Mouse (Mus musculus) stomach, embryonic 16.5 days (tissue): ENCODE results near the gene Cidec. TPM values are rescaled to one million over a fixed set of nuclear protein-coding genes. Genes with fewer than 3 reads are reported as not detected.

ENCODE experiments used
- ATAC-seq: fragments of 200-750 bp; cut with Nextera tagmentation; 2 replicates; pipeline ENCODE4 v1.8.0; 2017; ENCODE audit warnings: moderate number of reproducible peaks, moderate TSS enrichment; ENCODE audit not compliant: insufficient read depth, low FRiP score
- H3K27ac ChIP-seq: fragments of 300-500 bp; sonication (generic); 2 replicates; pipeline ENCODE4 v1.5.1; 2014; ENCODE audit warnings: low read length
- H3K27me3 ChIP-seq: fragments of 300-500 bp; sonication (generic); 2 replicates; pipeline ENCODE4 v1.6.1; 2014; ENCODE audit warnings: low read length, control low read depth, mixed read lengths; ENCODE audit not compliant: control insufficient read depth, insufficient read depth
- H3K36me3 ChIP-seq: fragments of 300-500 bp; sonication (generic); 2 replicates; pipeline ENCODE4 v1.6.1; 2014; ENCODE audit warnings: low read length; ENCODE audit not compliant: control insufficient read depth, insufficient read depth
- H3K4me1 ChIP-seq: fragments of 300-500 bp; sonication (generic); 2 replicates; pipeline ENCODE4 v1.6.1; 2014; ENCODE audit warnings: low read length, control low read depth, mixed read lengths; ENCODE audit not compliant: control insufficient read depth, insufficient read depth
- H3K4me2 ChIP-seq: fragments of 300-500 bp; sonication (generic); 2 replicates; pipeline ENCODE4 v1.6.1; 2014; ENCODE audit warnings: low read depth, low read length, mixed read lengths
- H3K4me3 ChIP-seq: fragments of 300-500 bp; sonication (generic); replicated peaks from 2 replicates; pipeline ENCODE4 v1.5.1; 2014; ENCODE audit warnings: mild to moderate bottlenecking, low read length
- H3K9ac ChIP-seq: fragments of 300-500 bp; sonication (generic); 2 replicates; pipeline ENCODE4 v1.6.1; 2014; ENCODE audit warnings: low read length
- H3K9me3 ChIP-seq: fragments of 300-500 bp; sonication (generic); replicated peaks from 2 replicates; pipeline ENCODE4 v1.6.1; 2016; ENCODE audit warnings: low read length, control low read depth; ENCODE audit not compliant: control insufficient read depth
- WGBS: fragments of 180-500 bp; shearing (Covaris S2); extraction: QIAGEN DNeasy Blood & Tissue Kit; methylation state at CpG from one replicate; pipeline ENCODE4 v1.1.7; 2014; 5-methylcytosine and 5-hydroxymethylcytosine counted together
- polyA plus RNA-seq: library from polyadenylated mRNA; unstranded; fragments of >200 nt; fragmentation: Nextera tagmentation; extraction: Ambion mirVana; gene quantifications from 2 replicates; pipeline ENCODE4 v1.2.1, GENCODE M21; 2015

Gene Cidec
- 3.6 and 4.2 TPM in 2 replicates for polyA plus RNA-seq

DNA sequence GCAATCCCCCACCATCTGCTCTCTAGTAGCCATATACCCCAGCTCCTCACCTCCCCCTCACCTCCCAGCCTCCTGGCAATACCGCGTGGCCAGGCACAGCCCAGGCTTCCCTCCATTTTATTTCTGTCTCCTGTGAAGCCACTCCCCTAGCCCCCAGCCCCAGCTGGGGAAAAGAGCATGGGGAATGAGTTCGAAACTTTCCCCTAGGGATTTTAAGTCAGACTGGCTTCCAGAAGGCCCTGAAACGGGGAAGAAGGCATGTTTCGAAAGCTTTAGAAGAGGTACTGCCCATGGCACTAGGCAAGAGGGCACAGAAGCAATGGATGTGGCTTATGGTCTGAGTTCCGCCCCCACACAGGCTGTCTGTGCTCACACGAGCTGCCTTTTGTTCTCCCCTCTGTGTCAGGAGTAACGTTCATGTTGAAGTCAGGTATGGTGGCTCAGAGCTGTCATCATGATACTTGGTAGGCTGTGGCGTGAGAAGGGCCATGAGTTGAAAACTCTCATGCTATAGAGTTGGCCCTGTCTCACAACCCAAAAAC, at the start of gene Cidec:
Gene Cidec (minus strand): TSS at position 97 of the 542 bp plus-strand sequence.
- 81% methylated on average over 9 of the region's 9 CpGs for WGBS
- Histone ChIP-seq H3K9ac (no peak within 1 kb of the TSS), H3K27ac (no peak within 1 kb of the TSS), H3K4me3 (no peak within 1 kb of the TSS), H3K36me3 (no peaks in the 10 kb centered on the region), H3K4me1 (no peaks in the 10 kb centered on the region; the same call in 1 of the 2 replicates), H3K9me3 (no peaks in the 10 kb centered on the region), H3K4me2 (no peak within 1 kb of the TSS), H3K27me3 (no peaks in the 10 kb centered on the region)
- ATAC-seq, result no peak

DNA sequence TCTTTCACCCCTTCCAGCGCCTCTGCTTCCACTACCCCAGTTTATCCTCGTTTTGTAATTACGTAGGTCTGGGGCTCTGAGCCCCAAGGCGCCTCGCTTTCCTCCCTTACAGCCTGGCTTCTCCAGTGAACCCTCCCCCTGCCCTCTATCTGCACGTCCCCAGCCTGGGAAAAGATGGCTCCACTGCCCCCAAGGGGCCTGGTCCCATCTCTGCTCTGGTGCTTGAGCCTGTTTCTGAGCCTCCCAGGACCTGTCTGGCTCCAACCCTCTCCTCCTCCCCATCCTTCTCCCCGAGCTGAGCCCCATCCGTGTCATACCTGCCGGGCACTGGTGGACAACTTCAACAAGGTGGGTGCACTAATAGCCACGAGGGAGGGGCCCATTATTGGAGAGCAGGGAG, 48.2 kb upstream of the Cidec start:
- 0 out of 2 replicates have a peak, but pooled peaks have one; percentile 16 for ATAC-seq
- Histone ChIP-seq H3K4me3 (peak overlapping the region; percentile 52), H3K27ac (peak overlapping the region; percentile 72), H3K9ac (peak overlapping the region; percentile 69), H3K36me3 (no peaks in the 10 kb centered on the region), H3K4me2 (peak overlapping the region; percentile 89), H3K9me3 (no peaks in the 10 kb centered on the region), H3K4me1 (peaks cover 21% of the 10 kb centered on the region), H3K27me3 (0 out of 2 replicates have a peak, but pooled peaks cover 7% of the 10 kb centered on the region)
- 8% methylated on average over 10 of the region's 10 CpGs for WGBS

DNA sequence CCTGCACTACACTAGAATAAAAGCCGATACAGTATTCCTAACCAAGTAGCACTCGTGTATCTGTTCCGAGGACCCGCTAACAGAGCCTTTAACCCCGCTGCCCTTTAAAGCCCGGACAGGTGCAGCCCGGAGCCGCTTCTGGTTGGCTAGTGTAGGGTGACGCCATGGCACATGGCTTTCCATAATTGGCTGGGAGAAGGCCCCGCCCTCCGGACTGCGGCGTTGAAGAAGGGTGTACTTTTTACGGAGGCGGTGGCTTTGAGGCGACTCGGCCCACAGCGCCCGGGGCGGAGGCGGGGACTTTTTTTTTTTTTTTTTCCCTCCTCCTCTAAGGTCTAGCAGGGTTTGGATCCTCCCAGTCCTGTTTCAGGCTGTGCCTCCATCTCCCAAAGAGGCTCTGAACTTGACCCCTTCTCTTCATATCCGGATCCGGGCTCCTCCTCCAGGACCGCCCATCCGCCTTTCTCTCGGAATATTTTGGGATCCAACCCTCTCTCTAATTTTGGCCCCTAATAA, 47.6 kb upstream of the Cidec start, which contains the start of gene Creld1:
Gene Creld1 (plus strand): TSS at position 198 of the 516 bp plus-strand sequence.
- Histone ChIP-seq H3K27ac (peak within 1 kb of the TSS; percentile 75), H3K9ac (peak within 1 kb of the TSS; percentile 69), H3K27me3 (0 out of 2 replicates have a peak, but pooled peaks cover 7% of the 10 kb centered on the region), H3K4me1 (peaks cover 21% of the 10 kb centered on the region), H3K36me3 (no peaks in the 10 kb centered on the region), H3K4me3 (peak within 1 kb of the TSS; percentile 52), H3K4me2 (peak within 1 kb of the TSS; percentile 89), H3K9me3 (no peaks in the 10 kb centered on the region)
- ATAC-seq, result peak; percentile 94
- WGBS, result under 1% methylated on average over 26 of the region's 26 CpGs

DNA sequence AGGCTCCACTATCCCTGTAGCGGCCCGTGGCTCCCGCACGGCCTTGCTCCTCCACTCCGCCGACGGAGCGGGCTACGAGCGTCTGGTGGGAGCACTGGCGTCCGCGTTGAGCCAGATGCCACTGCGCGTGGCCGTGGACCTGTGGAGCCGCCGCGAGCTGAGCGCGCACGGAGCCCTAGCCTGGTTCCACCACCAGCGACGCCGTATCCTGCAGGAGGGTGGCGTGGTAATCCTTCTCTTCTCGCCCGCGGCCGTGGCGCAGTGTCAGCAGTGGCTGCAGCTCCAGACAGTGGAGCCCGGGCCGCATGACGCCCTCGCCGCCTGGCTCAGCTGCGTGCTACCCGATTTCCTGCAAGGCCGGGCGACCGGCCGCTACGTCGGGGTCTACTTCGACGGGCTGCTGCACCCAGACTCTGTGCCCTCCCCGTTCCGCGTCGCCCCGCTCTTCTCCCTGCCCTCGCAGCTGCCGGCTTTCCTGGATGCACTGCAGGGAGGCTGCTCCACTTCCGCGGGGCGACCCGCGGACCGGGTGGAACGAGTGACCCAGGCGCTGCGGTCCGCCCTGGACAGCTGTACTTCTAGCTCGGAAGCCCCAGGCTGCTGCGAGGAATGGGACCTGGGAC, 47.0 kb upstream of the Cidec start:
- Histone ChIP-seq H3K9ac (peak overlapping the region; percentile 68), H3K36me3 (no peaks in the 10 kb centered on the region), H3K4me3 (peak overlapping the region; percentile 52), H3K27ac (peak overlapping the region; percentile 75), H3K27me3 (0 out of 2 replicates have a peak, but pooled peaks cover 7% of the 10 kb centered on the region), H3K4me2 (peak overlapping the region; percentile 89), H3K9me3 (no peaks in the 10 kb centered on the region), H3K4me1 (peaks cover 17% of the 10 kb centered on the region)
- WGBS, result 2% methylated on average over 63 of the region's 65 CpGs
- peak; percentile 43 for ATAC-seq

DNA sequence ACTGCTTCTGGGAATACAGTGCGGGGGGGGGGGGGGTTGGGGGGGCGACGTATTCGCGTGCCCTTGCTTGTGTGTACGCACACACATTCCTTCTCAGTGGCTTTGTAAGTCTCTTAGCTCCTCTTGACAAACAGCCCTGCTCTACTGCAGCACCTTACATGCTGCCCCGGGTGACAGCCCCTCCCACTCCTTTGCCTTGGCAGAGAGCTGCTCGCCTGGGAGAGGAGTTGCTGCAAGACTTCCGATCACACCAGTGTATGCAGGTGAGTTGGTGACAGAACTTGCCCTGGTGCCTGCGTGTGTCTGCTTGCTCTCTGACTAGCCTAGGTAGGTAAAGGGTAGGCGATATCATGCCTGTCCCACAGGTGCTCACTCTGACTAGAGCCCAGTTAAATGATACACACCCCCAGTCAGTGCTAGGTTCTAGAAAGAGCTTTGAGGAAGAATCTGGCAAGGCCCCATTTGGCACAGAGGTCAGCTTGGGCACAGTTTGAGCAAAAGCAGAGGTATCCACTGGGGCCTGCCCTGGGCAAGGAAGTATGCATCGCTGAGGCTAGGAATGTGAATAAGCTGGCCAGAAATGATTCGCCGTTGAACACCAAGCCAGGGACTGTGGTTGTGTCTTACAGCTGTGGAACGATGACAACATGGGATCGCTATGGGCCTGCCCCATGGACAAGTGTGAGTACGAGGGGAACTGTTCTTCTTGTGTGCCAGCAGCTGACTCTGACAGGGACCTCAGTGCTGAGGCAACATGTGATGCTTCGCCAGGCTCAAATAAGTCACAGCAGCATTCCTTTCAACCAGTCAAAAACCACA, 45.2 kb upstream of the Cidec start:
- no peak overlapping the region for H3K4me3 ChIP-seq
- no peak overlapping the region for H3K4me2 ChIP-seq
- 0 out of 2 replicates have a peak overlapping the region, but pooled peaks have one; percentile 38 for H3K27ac ChIP-seq
- 0 out of 2 replicates have a peak, but pooled peaks cover 7% of the 10 kb centered on the region for H3K27me3 ChIP-seq
- WGBS, result 55% methylated on average over 18 of the region's 18 CpGs
- ATAC-seq, result peak; percentile 16; the same call in 1 of the 2 replicates
- H3K4me1 ChIP-seq, result peaks cover 11% of the 10 kb centered on the region
- H3K9me3 ChIP-seq, result no peaks in the 10 kb centered on the region
- H3K9ac ChIP-seq, result no peak overlapping the region
- no peaks in the 10 kb centered on the region for H3K36me3 ChIP-seq

DNA sequence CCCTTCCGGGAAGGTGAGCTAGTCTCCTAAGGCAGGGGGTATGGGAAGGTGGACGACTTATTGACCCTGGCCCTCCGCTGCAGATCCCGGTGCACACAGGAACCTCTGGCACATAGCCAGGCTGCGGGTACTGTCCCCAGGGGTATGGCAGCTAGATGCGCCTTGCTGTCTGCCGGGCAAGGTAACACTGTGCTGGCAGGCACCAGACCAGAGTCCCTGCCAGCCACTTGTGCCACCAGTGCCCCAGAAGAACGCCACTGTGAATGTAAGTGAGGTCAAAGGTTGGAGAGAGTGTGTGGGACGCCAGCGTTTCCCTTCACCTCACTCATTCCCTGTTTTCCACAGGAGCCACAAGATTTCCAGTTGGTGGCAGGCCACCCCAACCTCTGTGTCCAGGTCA, 43.3 kb upstream of the Cidec start:
- no peak overlapping the region for H3K27ac ChIP-seq
- H3K27me3 ChIP-seq, result 0 out of 2 replicates have a peak, but pooled peaks cover 7% of the 10 kb centered on the region
- ATAC-seq, result no peak
- 86% methylated on average over 10 of the region's 10 CpGs for WGBS
- no peak overlapping the region for H3K4me2 ChIP-seq
- no peak overlapping the region for H3K4me3 ChIP-seq
- no peak overlapping the region for H3K9ac ChIP-seq
- peaks cover 10% of the 10 kb centered on the region for H3K4me1 ChIP-seq
- H3K9me3 ChIP-seq, result no peaks in the 10 kb centered on the region
- no peaks in the 10 kb centered on the region for H3K36me3 ChIP-seq

DNA sequence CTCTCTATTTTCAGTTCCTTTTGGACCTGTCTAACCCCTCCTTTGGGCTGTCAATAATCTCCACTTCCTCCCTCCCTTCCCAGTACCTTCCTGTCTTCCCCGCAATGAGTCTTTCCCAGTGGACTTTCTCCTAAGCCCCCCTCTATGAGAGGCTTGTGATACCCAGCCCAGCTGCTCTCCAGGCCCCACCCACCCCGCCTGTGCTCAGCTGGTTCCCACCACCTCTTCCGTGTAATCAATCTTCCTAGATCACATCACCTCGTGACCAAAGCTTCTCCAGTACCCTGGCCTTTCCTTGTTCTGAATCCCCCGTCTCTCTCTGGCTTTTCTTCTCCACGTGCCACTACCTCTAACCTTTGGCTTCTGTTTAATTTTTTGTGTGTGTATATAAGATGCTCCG, 41.8 kb upstream of the Cidec start:
- Histone ChIP-seq H3K9me3 (no peaks in the 10 kb centered on the region), H3K4me2 (no peak overlapping the region), H3K9ac (no peak overlapping the region), H3K4me1 (peaks cover 7% of the 10 kb centered on the region), H3K27me3 (0 out of 2 replicates have a peak, but pooled peaks cover 3% of the 10 kb centered on the region), H3K36me3 (no peaks in the 10 kb centered on the region), H3K4me3 (no peak overlapping the region), H3K27ac (no peak overlapping the region)
- WGBS, result 22% methylated on average over 7 of the region's 7 CpGs
- no peak for ATAC-seq

DNA sequence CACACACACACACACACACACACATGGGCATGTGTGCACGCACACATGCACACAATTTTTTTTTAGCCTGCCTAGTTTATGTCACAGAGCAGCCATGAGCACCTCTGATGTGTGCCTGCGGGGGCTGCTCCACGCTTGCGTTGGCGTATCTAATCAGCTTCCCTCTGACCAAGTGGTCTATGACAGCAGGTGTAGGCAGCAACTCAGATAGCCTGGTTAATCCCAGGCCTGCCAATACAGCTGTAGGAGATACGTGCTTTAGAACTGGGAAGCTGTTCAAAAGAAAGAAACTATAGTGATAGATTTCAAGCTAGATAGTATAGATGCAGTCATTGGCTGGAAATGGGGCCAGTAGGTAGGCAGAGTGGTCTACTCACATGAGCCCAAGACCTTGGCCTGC, 38.2 kb upstream of the Cidec start:
- Histone ChIP-seq H3K27me3 (no peaks in the 10 kb centered on the region), H3K9me3 (no peaks in the 10 kb centered on the region), H3K36me3 (no peaks in the 10 kb centered on the region), H3K9ac (no peak overlapping the region), H3K4me1 (peaks cover 20% of the 10 kb centered on the region), H3K4me2 (no peak overlapping the region), H3K27ac (no peak overlapping the region), H3K4me3 (no peak overlapping the region)
- no peak for ATAC-seq
- WGBS, result 86% methylated on average over 6 of the region's 6 CpGs
